Mouse (Mus musculus) heart, embryonic 14.5 days (tissue): ENCODE data around the gene Colgalt2. TPM values are rescaled to one million over a fixed set of nuclear protein-coding genes. Genes with fewer than 3 reads are reported as not detected.

Source experiments
- ATAC-seq: fragments of 200-750 bp; cut with Nextera tagmentation; 2 replicates; pipeline ENCODE4 v1.8.0; 2017; ENCODE audit warnings: low read depth, moderate TSS enrichment; ENCODE audit not compliant: insufficient number of reproducible peaks, insufficient read depth, low FRiP score
- H3K27ac ChIP-seq, 2 experiments: fragments of 200-500 bp in 1 of 2; fragments of 300-500 bp in 1 of 2; sonication (generic) in 1 of 2; replicated peaks in 1 of 2; 2 replicates each; pipeline ENCODE4 v1.5.1; 2012 to 2014; ENCODE audit warnings: low read depth in 2 of 2, low read length in 2 of 2, control low read depth in 1 of 2, mild to moderate bottlenecking in 1 of 2, mixed read lengths in 1 of 2; ENCODE audit not compliant: control insufficient read depth in 1 of 2, insufficient read depth in 1 of 2
- H3K27me3 ChIP-seq: fragments of 300-500 bp; sonication (generic); 2 replicates; pipeline ENCODE4 v1.6.1; 2014; ENCODE audit warnings: mild to moderate bottlenecking, low read length, control low read depth; ENCODE audit not compliant: control insufficient read depth, insufficient read depth
- H3K36me3 ChIP-seq: fragments of 300-500 bp; sonication (generic); 2 replicates; pipeline ENCODE4 v1.6.1; 2014; ENCODE audit warnings: mild to moderate bottlenecking, control low read depth, low read length, mixed read lengths; ENCODE audit not compliant: control insufficient read depth, insufficient read depth
- H3K4me1 ChIP-seq, 2 experiments: fragments of 200-500 bp in 1 of 2; fragments of 300-500 bp in 1 of 2; sonication (generic) in 1 of 2; 2 replicates each; pipeline ENCODE4 v1.6.1; 2012 to 2014; ENCODE audit warnings: low read length in 2 of 2, control low read depth in 1 of 2, mixed read lengths in 1 of 2; ENCODE audit not compliant: control insufficient read depth in 2 of 2, insufficient read depth in 2 of 2
- H3K4me2 ChIP-seq: fragments of 300-500 bp; sonication (generic); 2 replicates; pipeline ENCODE4 v1.6.1; 2014; ENCODE audit warnings: mild to moderate bottlenecking, low read length
- H3K4me3 ChIP-seq, 2 experiments: fragments of 200-500 bp in 1 of 2; fragments of 300-500 bp in 1 of 2; sonication (generic) in 1 of 2; 2 replicates each; pipeline ENCODE4 v1.5.1; 2012 to 2014; ENCODE audit warnings: low read length in 2 of 2, mild to moderate bottlenecking in 2 of 2, control low read depth in 1 of 2, low read depth in 1 of 2, moderate library complexity in 1 of 2; ENCODE audit not compliant: control insufficient read depth in 1 of 2, insufficient read depth in 1 of 2
- H3K9ac ChIP-seq: fragments of 300-500 bp; sonication (generic); 2 replicates; pipeline ENCODE4 v1.6.1; 2014; ENCODE audit warnings: mild to moderate bottlenecking, low read length
- H3K9me3 ChIP-seq: fragments of 300-500 bp; sonication (generic); 2 replicates; pipeline ENCODE4 v1.6.1; 2016; ENCODE audit warnings: low read length, control low read depth; ENCODE audit not compliant: control insufficient read depth
- WGBS: fragments of 180-500 bp; shearing (Covaris S2); extraction: QIAGEN DNeasy Blood & Tissue Kit; methylation state at CpG from one replicate; pipeline ENCODE4 v1.1.7; 2014; 5-methylcytosine and 5-hydroxymethylcytosine counted together
- polyA plus RNA-seq: library from polyadenylated mRNA; unstranded; fragments of >200 nt; fragmentation: Nextera tagmentation; extraction: Ambion mirVana; gene quantifications from 2 replicates; pipeline ENCODE4 v1.2.1, GENCODE M21; 2014

Colgalt2 gene
- polyA plus RNA-seq, 1 experiment from 2014 or later: 2.8 TPM

- ATAC-seq: no peak
- no peaks in the 10 kb centered on the region for H3K36me3 ChIP-seq
- no peaks in the 10 kb centered on the region for H3K27me3 ChIP-seq
- H3K27ac ChIP-seq: no peak overlapping the region
- H3K4me2 ChIP-seq: peak overlapping the region; percentile 14; the same call in 1 of the 2 replicates
- WGBS: 32% methylated on average over 4 of the region's 4 CpGs
- H3K9ac ChIP-seq: no peak overlapping the region
- no peak overlapping the region for H3K4me3 ChIP-seq
- H3K9me3 ChIP-seq: no peaks in the 10 kb centered on the region; the same call in 1 of the 2 replicates
- peaks cover 7% of the 10 kb centered on the region in 2 experiments for H3K4me1 ChIP-seq
Observed at GRCm38 (mm10) chr1:152439408-152439807, 39.8 kb downstream of the Colgalt2 start.

GRCm38 (mm10) chr1:152439874-152440273, 40.2 kb downstream of the Colgalt2 start:
- Histone ChIP-seq H3K27me3 (no peaks in the 10 kb centered on the region), H3K4me3 (no peak overlapping the region), H3K36me3 (no peaks in the 10 kb centered on the region), H3K4me1 (peaks cover 7% of the 10 kb centered on the region in 2 experiments), H3K9ac (no peak overlapping the region), H3K4me2 (peak overlapping the region; percentile 14; the same call in 1 of the 2 replicates), H3K9me3 (no peaks in the 10 kb centered on the region; the same call in 1 of the 2 replicates), H3K27ac (no peak overlapping the region)
- no peak for ATAC-seq
- WGBS: 49% methylated on average over 10 of the region's 10 CpGs

DNA sequence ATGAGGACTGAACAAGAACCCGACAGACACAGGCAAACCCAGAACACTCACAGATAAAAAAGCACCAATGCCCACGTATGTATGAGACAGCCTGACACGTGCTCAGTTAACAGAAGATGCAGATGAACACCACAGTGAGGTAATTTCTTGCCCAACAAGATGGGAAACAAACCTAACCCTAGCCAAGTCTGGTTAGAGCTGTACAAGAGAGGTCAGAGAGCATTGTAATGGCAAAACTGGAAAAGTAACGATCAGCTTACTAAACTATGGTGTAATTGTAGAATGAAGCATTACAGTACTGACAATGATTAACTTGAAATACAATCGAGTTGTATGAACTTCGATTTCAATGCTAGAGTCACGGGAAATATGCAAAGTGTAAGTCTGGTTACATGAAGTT, 45.0 kb downstream of the Colgalt2 start:
- no peak for ATAC-seq
- 86% methylated on average over 7 of the region's 7 CpGs for WGBS

DNA sequence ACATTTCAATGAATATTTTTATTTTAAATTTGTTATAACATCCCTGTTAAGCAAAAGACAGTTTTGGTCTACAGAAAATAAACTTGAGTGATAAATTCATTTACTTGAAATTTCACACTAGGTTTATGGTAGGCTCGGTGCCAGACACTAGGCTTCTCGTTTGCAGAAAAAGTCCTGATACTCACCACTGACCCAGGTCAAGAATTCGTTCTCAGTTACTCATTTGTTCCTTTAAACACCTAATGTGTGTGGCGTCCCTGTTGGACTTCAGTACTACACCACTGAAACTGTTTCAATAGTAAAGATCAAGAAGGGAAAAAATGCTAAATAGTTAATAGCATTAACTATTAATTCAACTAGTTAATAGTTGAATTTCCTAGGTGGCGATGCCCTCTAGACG, 46.3 kb downstream of the Colgalt2 start:
- no peak overlapping the region for H3K9ac ChIP-seq
- H3K4me2 ChIP-seq: no peak overlapping the region

More for the DNA sequence above, 45.0 kb downstream of the Colgalt2 start:
- no peak overlapping the region for H3K4me2 ChIP-seq
- H3K27me3 ChIP-seq: no peaks in the 10 kb centered on the region
- H3K4me1 ChIP-seq: peaks cover 5% of the 10 kb centered on the region in 2 experiments
- no peak overlapping the region for H3K27ac ChIP-seq
- H3K4me3 ChIP-seq: no peak overlapping the region
- H3K9ac ChIP-seq: no peak overlapping the region
- no peaks in the 10 kb centered on the region; the same call in 1 of the 2 replicates for H3K9me3 ChIP-seq
- H3K36me3 ChIP-seq: no peaks in the 10 kb centered on the region

DNA sequence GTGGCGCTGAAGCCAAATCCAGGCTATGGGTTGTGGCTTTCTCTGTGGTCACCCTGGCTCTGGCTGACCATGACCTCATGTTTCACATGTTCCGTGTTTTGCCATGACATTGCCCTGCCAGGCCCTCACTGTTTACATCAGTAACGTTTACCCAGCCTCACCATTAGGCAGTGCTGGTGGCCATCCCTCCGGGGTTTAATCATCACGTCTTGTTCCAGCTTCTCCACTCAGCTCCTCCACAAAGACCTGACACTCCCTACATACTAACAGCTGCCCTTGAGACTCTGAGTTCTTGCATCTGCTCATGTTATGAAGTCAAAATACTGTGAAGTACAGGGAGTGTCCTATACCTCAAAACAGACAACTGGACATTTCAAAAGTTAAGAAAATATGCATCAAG, 54.9 kb downstream of the Colgalt2 start:
- H3K27ac ChIP-seq: no peak overlapping the region
- 62% methylated on average over 5 of the region's 5 CpGs for WGBS
- no peak for ATAC-seq
- no peaks in the 10 kb centered on the region for H3K36me3 ChIP-seq
- no peaks in the 10 kb centered on the region for H3K9me3 ChIP-seq
- peaks cover 7 to 8% of the 10 kb centered on the region in 2 experiments; a peak in 3 of 4 replicates for H3K4me1 ChIP-seq
- no peak overlapping the region for H3K9ac ChIP-seq
- no peaks in the 10 kb centered on the region for H3K27me3 ChIP-seq
- no peak overlapping the region for H3K4me2 ChIP-seq
- no peak overlapping the region for H3K4me3 ChIP-seq

More for the DNA sequence above, 46.3 kb downstream of the Colgalt2 start:
- H3K36me3 ChIP-seq: no peaks in the 10 kb centered on the region
- no peak overlapping the region for H3K27ac ChIP-seq
- H3K4me1 ChIP-seq: no peaks in the 10 kb centered on the region; a peak in 1 of 4 replicates
- ATAC-seq: no peak
- H3K4me3 ChIP-seq: no peak overlapping the region
- no peaks in the 10 kb centered on the region; the same call in 1 of the 2 replicates for H3K9me3 ChIP-seq
- WGBS: 57% methylated on average over 6 of the region's 6 CpGs
- no peaks in the 10 kb centered on the region for H3K27me3 ChIP-seq

DNA sequence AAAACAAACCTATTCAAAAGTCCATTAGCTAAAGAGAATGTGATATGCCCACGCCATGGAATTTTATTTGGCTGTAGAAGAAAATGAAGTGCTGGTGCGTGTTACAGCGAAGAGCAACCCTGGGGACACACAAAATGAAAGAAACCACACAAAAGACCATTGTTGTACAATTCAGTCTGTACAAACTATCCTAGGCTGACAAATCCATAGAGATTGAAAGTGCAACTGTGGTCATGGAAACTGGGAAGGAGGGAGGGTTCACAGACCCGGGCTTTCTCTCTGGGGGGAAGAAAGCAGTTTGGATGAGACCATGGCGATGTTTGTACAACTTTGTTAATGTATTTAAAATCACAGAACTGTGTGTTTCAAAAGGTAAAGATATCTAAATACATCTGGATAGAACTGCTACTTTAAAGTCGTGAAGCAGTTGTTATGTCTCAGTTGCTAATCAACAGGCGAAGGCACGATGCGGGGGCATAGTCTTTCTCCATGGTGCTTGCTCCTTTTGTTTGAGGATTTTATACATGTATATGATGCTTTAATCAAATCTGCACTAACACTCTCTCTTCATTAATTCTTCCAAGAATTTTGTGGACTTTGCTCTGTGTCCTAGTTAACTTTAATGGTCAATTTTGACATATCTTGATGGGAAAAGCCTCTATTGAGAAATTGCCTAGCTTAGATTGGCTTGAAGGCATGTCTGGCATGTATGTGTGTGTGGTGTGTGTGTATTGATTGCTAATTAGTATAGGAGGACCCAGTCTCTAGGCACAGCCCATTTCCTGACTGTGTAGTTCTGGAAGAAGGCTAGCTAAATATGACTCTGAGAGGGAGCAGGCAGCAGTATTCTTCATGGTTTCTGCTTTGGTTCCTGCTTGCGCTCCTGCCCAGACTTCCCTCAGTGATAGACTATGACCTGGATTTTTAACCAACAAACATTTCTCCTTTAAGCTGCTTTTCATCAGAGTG, 55.9 kb downstream of the Colgalt2 start:
- ATAC-seq: no peak
- Histone ChIP-seq H3K36me3 (no peaks in the 10 kb centered on the region), H3K27me3 (no peaks in the 10 kb centered on the region), H3K9ac (no peak overlapping the region), H3K4me2 (no peak overlapping the region), H3K27ac (no peak overlapping the region), H3K4me1 (peaks cover 7 to 8% of the 10 kb centered on the region in 2 experiments), H3K9me3 (no peaks in the 10 kb centered on the region), H3K4me3 (no peak overlapping the region)
- 82% methylated on average over 10 of the region's 10 CpGs for WGBS

GRCm38 (mm10) chr1:152456266-152456665, 56.6 kb downstream of the Colgalt2 start:
- Histone ChIP-seq H3K4me1 (peaks cover 10 to 14% of the 10 kb centered on the region in 2 experiments), H3K27ac (no peak overlapping the region), H3K4me2 (no peak overlapping the region), H3K36me3 (no peaks in the 10 kb centered on the region), H3K4me3 (no peak overlapping the region), H3K27me3 (no peaks in the 10 kb centered on the region), H3K9ac (no peak overlapping the region), H3K9me3 (no peaks in the 10 kb centered on the region)
- ATAC-seq: no peak
- 65% methylated on average over 3 of the region's 3 CpGs for WGBS
